Mouse (Mus musculus) hindbrain, postnatal 0 days (tissue): Measurements from ENCODE around the gene Ice2. TPM values are rescaled to one million over a fixed set of nuclear protein-coding genes. Genes with fewer than 3 reads are reported as not detected.

ENCODE experiments used
- ATAC-seq: fragments of 200-750 bp; cut with Nextera tagmentation; 2 replicates; pipeline ENCODE4 v1.8.0; 2017; ENCODE audit warnings: mild to moderate bottlenecking, moderate TSS enrichment, moderate library complexity
- DNase-seq: peaks from one replicate; pipeline ENCODE4 v3.0.0-alpha.2; 2015; ENCODE audit warnings: low spot score
- H3K27ac ChIP-seq: fragments of 300-500 bp; sonication (generic); 2 replicates; pipeline ENCODE4 v1.5.1; 2014; ENCODE audit warnings: mild to moderate bottlenecking
- H3K27me3 ChIP-seq: fragments of 300-500 bp; sonication (generic); 2 replicates; pipeline ENCODE4 v1.6.1; 2014; ENCODE audit warnings: low read length, mixed read lengths; ENCODE audit not compliant: insufficient read depth
- H3K36me3 ChIP-seq: fragments of 300-500 bp; sonication (generic); 2 replicates; pipeline ENCODE4 v1.6.1; 2014; ENCODE audit warnings: low read length, mixed read lengths; ENCODE audit not compliant: insufficient read depth
- H3K4me1 ChIP-seq: fragments of 300-500 bp; sonication (generic); 2 replicates; pipeline ENCODE4 v1.6.1; 2014; ENCODE audit warnings: antibody characterized with exemption, low read length, mixed read lengths; ENCODE audit not compliant: insufficient read depth
- H3K4me2 ChIP-seq: fragments of 300-500 bp; sonication (generic); 2 replicates; pipeline ENCODE4 v1.6.1; 2014; ENCODE audit warnings: low read depth, mild to moderate bottlenecking, low read length, moderate library complexity, mixed read lengths
- H3K4me3 ChIP-seq: fragments of 300-500 bp; sonication (generic); 2 replicates; pipeline ENCODE4 v1.5.1; 2014; ENCODE audit warnings: low read length
- H3K9ac ChIP-seq: fragments of 300-500 bp; sonication (generic); replicated peaks from 2 replicates; pipeline ENCODE4 v1.6.1; 2014; ENCODE audit warnings: mild to moderate bottlenecking, low read length, moderate library complexity, mixed read lengths
- H3K9me3 ChIP-seq: fragments of 300-500 bp; sonication (generic); 2 replicates; pipeline ENCODE4 v1.6.1; 2016; ENCODE audit warnings: low read length, mixed read lengths
- CTCF ChIP-seq: IDR thresholded peaks from 2 replicates; pipeline ENCODE4 v1.5.1; 2016; ENCODE audit warnings: antibody characterized with exemption, control low read depth, low read depth
- WGBS: fragments of 180-500 bp; shearing (Covaris S2); extraction: QIAGEN DNeasy Blood & Tissue Kit; methylation state at CpG from one replicate; pipeline ENCODE4 v1.1.7; 2014; 5-methylcytosine and 5-hydroxymethylcytosine counted together
- microRNA-seq, 2 experiments: library from miRNA; unstranded; fragments of <30 nt; microRNA quantifications; one replicate each; pipeline ENCODE4; 2016
- polyA plus RNA-seq: library from polyadenylated mRNA; unstranded; fragments of >200 nt; fragmentation: Nextera tagmentation; extraction: Ambion mirVana; gene quantifications from 2 replicates; pipeline ENCODE4 v1.2.1, GENCODE M21; 2015
- total RNA-seq: library from RNA; depleted of rRNA; stranded (reverse); fragments of >200 nt; gene quantifications from 2 replicates; pipeline ENCODE4 v1.2.3, GENCODE M21; 2014; rRNA removed

Ice2 gene
- total and polyA plus RNA-seq, 2 experiments from 2014 or later: 7.3 to 9.1 TPM

DNA sequence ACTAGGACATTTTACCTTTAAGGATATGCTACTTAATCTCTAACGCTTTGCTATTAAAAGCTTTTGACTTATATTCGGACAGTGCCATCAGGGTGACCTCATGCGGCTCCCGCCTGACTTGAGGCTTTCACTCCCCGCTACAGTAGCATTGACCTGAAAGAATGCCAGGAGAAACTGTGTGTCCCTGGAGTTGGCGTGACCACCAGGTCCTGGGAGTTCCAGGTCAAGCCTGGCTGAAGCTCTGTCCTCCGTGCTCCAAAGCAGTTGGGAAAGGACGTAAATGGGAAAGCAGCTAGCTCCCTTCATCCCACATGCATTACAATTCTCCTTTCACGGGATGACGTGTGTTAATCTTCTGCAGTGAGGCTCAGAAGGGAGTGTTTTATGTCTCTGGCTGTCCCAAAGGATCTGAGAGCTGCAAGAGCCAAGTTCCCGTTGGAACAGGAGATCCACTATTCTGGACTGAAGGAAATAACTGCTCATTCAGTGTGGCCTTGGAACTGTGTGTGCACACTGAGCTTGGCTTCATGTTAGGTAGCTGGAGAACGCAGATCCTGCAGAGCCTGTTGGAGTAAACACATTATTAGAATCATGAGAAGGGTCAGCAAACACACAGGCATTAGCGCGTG is 79.6 kb downstream of the Ice2 start:
- Histone ChIP-seq H3K4me1 (peaks cover 5% of the 10 kb centered on the region; the same call in 1 of the 2 replicates), H3K27ac (no peak overlapping the region), H3K4me3 (no peak overlapping the region), H3K9me3 (no peaks in the 10 kb centered on the region), H3K9ac (no peak overlapping the region), H3K36me3 (no peaks in the 10 kb centered on the region), H3K27me3 (no peaks in the 10 kb centered on the region), H3K4me2 (no peak overlapping the region)
- TF ChIP-seq CTCF: no peak
- 57% methylated on average over 14 of the region's 14 CpGs for WGBS
- DNase-seq (no peak), ATAC-seq (peak; percentile 27; the same call in 1 of the 2 replicates)

GRCm38 (mm10) chr9:69477824-69478222 is 80.1 kb downstream of the Ice2 start:
- Histone ChIP-seq H3K27ac (no peak overlapping the region), H3K9me3 (no peaks in the 10 kb centered on the region), H3K27me3 (no peaks in the 10 kb centered on the region), H3K36me3 (no peaks in the 10 kb centered on the region), H3K4me2 (no peak overlapping the region), H3K4me3 (no peak overlapping the region), H3K9ac (no peak overlapping the region), H3K4me1 (peaks cover 5% of the 10 kb centered on the region; the same call in 1 of the 2 replicates)
- DNase-seq: no peak
- WGBS: 71% methylated on average over 6 of the region's 6 CpGs
- ATAC-seq: no peak
- TF ChIP-seq CTCF: no peak

DNA sequence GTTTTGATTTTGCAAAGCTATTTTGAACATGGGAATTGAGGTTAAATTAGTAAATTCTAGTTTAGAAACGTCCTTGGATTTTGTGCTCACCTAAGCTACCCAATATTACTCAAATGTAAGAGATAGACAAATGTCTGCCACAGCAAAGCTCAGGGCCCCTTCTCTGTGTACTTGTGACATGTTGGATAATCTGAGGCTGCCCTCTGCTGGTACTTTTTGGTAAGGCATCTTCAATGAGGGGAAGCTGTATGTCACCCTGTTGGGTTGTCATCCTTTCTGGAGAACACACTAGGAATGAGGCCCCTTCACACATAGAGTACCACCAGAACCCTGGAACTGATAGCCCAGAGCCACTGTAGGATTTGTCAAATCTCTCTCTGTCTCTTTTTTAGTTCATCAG is 82.6 kb downstream of the Ice2 start:
- ATAC-seq: peak; percentile 78

More for the DNA sequence above, 82.6 kb downstream of the Ice2 start:
- TF ChIP-seq CTCF: peak; percentile 94
- Histone ChIP-seq H3K27ac (no peak overlapping the region), H3K36me3 (no peaks in the 10 kb centered on the region), H3K9me3 (no peaks in the 10 kb centered on the region), H3K9ac (no peak overlapping the region), H3K4me3 (no peak overlapping the region), H3K27me3 (no peaks in the 10 kb centered on the region), H3K4me1 (peaks cover 5% of the 10 kb centered on the region; the same call in 1 of the 2 replicates), H3K4me2 (no peak overlapping the region)
- WGBS: 0% methylated on average over 1 of the region's 1 CpGs
- peak; percentile 93 for DNase-seq

Small RNAs within 50 kb of the gene (microRNA-seq; reads per million reads assigned to microRNA genes)
- 0.71 to 4.3 reads per million in 2 experiments for gene Mir3109

Other genes starting within 250 kb of the Ice2 start
- 69.6 and 73.4 TPM in 2 replicates for gene Anxa2, start 55.7 kb downstream of the Ice2 start, total RNA-seq
- 107 and 108 TPM in 2 replicates for gene Anxa2, start 55.7 kb downstream of the Ice2 start, polyA plus RNA-seq